Mouse (Mus musculus): Measurements from ENCODE around the gene Spocd1.
"Not testable (repeated sequence)": the region's sequence is repeated elsewhere in the genome, so short reads cannot be mapped to it uniquely, and the experiment has no call there.

Gene Spocd1

GRCm38 (mm10) chr4:129928949-129929348 is at the start of gene Spocd1:
TSS of gene Spocd1 (plus strand) at chr4:129929249.
- no peak for DNase-seq

- no peak for DNase-seq
Observed at GRCm38 (mm10) chr4:129880615-129881014, 48.4 kb upstream of the Spocd1 start.

GRCm38 (mm10) chr4:129881661-129882060 is 47.4 kb upstream of the Spocd1 start:
- DNase-seq, result no peak

GRCm38 (mm10) chr4:129882555-129883293 is 46.3 kb upstream of the Spocd1 start:
- DNase-seq, result peak; percentile 22

GRCm38 (mm10) chr4:129884041-129884930 is 44.8 kb upstream of the Spocd1 start:
- DNase-seq, result peak; percentile 23

GRCm38 (mm10) chr4:129889661-129890060 is 39.4 kb upstream of the Spocd1 start:
- DNase-seq, result no peak

GRCm38 (mm10) chr4:129890094-129890493 is 39.0 kb upstream of the Spocd1 start:
- no peak for DNase-seq

GRCm38 (mm10) chr4:129894861-129895260 is 34.2 kb upstream of the Spocd1 start:
- DNase-seq, result no peak

GRCm38 (mm10) chr4:129898815-129899214 is 30.2 kb upstream of the Spocd1 start:
- not testable (repeated sequence) for DNase-seq

GRCm38 (mm10) chr4:129902394-129902793 is 26.7 kb upstream of the Spocd1 start:
- no peak for DNase-seq

GRCm38 (mm10) chr4:129903577-129903976 is 25.5 kb upstream of the Spocd1 start:
- DNase-seq, result no peak

- no peak for DNase-seq
Observed at GRCm38 (mm10) chr4:129905032-129905431, 24.0 kb upstream of the Spocd1 start.

GRCm38 (mm10) chr4:129906016-129906415 is 23.0 kb upstream of the Spocd1 start:
- no peak for DNase-seq

- DNase-seq, result no peak
Observed at GRCm38 (mm10) chr4:129908836-129909235, 20.2 kb upstream of the Spocd1 start.

- DNase-seq, result no peak
Observed at GRCm38 (mm10) chr4:129909261-129909731, 19.8 kb upstream of the Spocd1 start.

GRCm38 (mm10) chr4:129912998-129913397 is 16.1 kb upstream of the Spocd1 start:
- DNase-seq, result no peak

- DNase-seq, result no peak
Observed at GRCm38 (mm10) chr4:129913761-129914644, 15.0 kb upstream of the Spocd1 start.

GRCm38 (mm10) chr4:129914686-129915085 is 14.4 kb upstream of the Spocd1 start:
- no peak for DNase-seq

- DNase-seq, result no peak
Observed at GRCm38 (mm10) chr4:129915349-129915988, 13.6 kb upstream of the Spocd1 start.

- DNase-seq, result no peak
Observed at GRCm38 (mm10) chr4:129916159-129916558, 12.9 kb upstream of the Spocd1 start.

GRCm38 (mm10) chr4:129917016-129917603 is 11.9 kb upstream of the Spocd1 start:
- no peak for DNase-seq

GRCm38 (mm10) chr4:129918464-129918863 is 10.6 kb upstream of the Spocd1 start:
- DNase-seq, result no peak

Measured in right cerebral cortex, postnatal 4 days (tissue).